Mouse (Mus musculus): ENCODE results near the gene Echdc1.
A peak's percentile ranks its signal among the peaks of the same experiment; 100 is the strongest.

The Echdc1 gene

DNA sequence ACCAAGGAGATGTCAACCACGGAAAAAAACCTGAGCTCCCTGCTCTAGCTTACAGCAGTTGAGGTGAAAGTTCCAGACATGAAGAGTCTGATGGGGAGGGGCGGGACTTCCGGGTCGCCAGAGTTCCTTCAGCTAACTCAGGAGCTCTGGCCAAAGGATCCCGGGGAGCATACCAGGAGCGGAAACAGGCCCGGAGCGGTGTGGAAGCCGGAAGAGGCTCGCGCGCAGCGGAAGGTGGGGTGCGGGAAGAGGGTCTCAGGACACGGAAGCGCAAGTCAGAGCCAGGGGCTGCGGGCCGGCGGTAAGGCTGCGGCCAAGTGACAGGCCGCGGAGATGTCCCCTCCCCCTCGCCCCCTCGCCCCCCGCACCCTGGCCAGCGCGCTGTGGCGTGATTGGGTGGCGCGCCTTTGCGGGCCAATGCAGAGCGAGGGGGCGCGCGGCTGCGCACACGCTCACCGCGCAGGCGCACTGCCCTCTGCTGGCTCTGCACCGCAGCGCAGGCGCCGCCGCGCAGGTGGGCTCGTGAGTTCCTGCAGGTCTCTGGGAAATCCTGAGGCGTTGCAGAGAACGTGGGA lies at the start of gene Echdc1:
TSS of gene Echdc1 (plus strand) at position 103 of the 575 bp plus-strand sequence.
- DNase-seq (ENCODE audit: low read depth), result peak; percentile 95

GRCm38 (mm10) chr10:29281736-29282135 lies 31.2 kb upstream of the Echdc1 start:
- DNase-seq (ENCODE audit: low read depth), result peak; percentile 60

GRCm38 (mm10) chr10:29285757-29286156 lies 27.2 kb upstream of the Echdc1 start:
- DNase-seq (ENCODE audit: low read depth), result no peak

DNA sequence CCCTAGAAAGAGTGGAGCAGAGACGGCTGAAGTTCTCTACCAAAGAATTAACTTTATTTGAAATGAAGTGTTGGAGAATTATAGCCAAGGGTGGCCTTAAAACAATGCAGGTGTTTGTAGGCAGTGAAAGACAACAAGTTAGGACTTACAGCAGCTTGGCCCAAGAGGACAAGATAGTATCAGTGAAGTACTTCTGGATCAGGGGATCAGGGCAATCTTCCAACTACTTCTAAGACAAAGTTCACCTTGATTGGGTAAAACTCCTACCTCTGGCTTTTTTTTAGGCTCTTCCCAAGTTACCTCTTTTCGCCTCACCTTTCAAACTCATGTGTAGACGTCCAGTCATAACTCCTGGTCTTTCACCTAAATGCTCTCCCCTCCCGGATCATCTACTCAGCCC lies 10.7 kb upstream of the Echdc1 start:
- no peak for DNase-seq (ENCODE audit: low read depth)

- DNase-seq (ENCODE audit: low read depth), result no peak
Measured at GRCm38 (mm10) chr10:29311480-29312219, 1.3 kb upstream of the Echdc1 start.

GRCm38 (mm10) chr10:29313905-29314304 lies 939 bp downstream of the Echdc1 start:
- DNase-seq (ENCODE audit: low read depth), result peak; percentile 17

DNA sequence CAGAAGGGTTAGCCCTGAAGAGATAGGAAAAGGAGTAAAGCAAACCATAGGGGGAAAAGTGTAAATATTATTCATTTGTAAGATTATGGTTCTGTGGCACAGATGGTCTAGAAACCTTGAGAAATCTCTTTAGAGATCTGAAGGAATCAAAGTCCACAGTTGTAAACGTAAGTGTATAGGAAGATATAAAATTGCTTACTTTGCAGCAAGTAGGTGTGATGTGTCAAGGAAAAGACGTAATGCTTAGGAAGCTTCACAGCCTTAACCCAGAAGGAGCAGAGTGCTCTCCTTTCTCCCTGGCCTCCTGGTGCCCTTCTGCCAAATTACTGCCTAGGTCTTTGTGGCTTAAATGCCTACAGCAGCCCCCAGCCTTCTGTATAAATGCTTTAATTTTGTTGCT lies 11.9 kb downstream of the Echdc1 start:
- DNase-seq (ENCODE audit: low read depth), result no peak

DNA sequence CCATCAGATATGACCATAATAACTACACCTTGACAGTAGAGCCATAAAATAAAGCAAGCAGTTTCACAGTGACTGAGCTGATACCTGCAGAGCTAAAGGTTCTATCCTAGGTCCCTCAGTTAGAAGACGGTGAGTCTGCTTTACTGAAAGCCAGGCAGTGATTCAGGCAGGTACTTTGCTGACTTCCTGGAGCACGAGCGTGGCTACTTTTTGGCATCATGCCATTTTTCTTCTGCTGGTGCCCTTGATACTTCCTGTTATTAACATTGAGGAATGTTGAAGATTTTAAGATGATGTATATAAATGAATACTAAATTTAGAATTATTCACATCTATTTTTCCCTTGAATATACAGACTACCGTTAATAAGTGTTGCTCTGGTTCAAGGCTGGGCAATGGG lies 20.9 kb downstream of the Echdc1 start:
- no peak for DNase-seq (ENCODE audit: low read depth)

DNA sequence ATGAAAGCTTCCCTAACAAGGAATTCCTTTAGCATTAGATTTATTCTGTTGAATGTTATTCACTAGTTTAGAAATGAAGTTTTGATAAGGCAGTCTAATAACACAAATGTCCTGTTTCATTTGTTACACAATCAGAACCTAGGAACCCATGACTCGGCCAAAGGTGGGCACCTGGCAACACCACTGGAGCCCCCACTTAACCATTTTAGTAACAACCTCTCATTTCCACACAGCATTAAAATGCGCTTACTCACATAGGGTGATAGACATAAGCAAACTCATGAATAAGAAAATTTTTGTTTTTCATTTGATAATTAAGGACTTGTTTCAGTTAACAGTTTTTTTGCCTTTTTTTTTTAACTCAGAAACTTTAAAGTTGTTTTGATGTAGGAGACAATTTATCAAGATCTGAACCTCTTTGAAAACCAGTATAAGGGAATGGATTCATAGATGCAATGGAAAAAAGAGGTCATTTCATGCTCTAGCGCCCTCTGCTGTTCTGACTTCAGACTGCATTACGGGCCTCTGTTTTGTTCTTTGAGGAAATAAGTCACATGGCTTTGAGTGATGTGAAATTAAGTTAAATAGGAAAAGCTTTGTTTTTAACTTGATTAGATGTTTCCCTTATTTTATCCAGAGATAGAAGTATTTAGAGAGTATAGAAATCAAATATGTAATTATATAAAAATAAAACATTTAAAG lies 25.5 kb downstream of the Echdc1 start:
- DNase-seq (ENCODE audit: low read depth), result peak; percentile 89

DNA sequence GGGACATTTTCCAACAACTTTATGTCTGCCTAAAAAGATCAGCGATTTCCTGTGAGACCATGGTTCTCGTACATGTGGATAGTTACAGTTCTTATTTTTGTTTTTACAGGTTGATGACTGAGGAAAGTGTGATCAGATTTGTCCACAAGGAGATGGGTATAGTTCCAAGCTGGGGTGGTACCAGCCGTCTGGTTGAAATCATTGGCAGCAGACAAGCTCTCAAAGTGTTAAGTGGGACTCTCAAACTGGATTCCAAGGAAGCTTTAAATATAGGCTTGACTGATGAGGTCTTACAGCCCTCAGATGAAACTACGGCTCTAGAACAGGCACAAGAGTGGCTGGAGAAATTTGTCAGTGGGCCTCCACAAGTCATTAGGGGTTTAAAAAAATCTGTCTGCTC lies 31.3 kb downstream of the Echdc1 start:
- DNase-seq (ENCODE audit: low read depth), result no peak

DNA sequence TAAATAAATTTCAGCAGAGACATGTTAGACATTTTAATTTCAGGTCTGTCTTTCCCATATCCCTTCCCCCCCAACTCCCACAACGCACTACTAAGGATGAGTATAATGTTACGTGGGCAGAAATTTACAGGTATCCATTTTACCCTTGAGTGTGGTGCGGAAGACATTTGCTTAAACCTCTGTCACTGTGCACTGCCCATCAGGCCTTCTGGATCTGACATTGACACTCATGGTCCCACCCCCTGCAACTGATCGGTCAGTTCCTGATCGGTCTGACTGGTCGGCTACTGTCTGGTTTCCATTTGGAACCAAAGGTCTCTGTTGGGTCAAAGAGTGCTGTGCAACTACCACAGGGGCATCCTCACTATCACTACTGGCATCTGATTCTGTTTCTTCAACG lies 33.7 kb downstream of the Echdc1 start:
- no peak for DNase-seq (ENCODE audit: low read depth)

- DNase-seq (ENCODE audit: low read depth), result no peak
Measured at GRCm38 (mm10) chr10:29351420-29351819, 38.5 kb downstream of the Echdc1 start.

DNA sequence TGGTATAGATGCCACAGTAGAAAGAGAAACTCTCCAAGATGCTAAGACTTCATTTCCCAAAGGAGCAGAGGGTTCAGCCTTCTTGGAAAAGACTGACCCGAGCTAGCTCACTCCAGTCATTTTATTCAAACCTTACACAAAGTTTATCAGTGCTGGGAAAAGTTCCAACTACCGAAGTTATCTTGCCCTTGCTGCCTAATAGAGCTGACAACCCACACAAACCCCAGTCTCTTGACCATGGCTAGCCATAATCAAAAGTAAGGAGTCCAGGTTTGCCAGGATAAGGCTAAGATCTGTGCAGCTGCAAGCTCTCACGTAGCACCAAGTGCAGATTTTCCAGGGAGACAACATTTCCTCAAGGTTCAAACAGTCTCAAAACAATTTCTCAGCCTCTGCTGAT lies 39.6 kb downstream of the Echdc1 start:
- DNase-seq (ENCODE audit: low read depth), result no peak

DNA sequence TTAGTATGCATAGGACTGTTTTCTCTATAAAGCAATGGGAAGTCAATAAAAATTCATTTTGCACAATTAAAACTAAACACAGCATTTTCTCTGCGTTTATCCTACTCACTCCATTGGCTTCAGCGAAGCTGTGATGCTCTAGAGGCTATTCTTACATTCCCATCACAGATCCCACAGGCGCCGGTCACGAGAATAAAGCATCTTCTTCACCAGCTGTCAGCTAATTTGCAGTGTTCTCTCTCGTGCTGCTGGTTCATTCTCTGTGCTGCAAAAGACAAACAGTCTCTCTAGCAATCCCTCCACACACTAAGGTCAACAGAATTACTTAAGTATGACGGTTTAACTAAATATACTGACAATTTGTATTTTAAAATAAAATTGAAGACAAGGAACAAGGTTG lies 41.2 kb downstream of the Echdc1 start:
- no peak for DNase-seq (ENCODE audit: low read depth)

- DNase-seq (ENCODE audit: low read depth), result peak; percentile 27
Measured at GRCm38 (mm10) chr10:29361095-29361463, 48.1 kb downstream of the Echdc1 start.

DNA sequence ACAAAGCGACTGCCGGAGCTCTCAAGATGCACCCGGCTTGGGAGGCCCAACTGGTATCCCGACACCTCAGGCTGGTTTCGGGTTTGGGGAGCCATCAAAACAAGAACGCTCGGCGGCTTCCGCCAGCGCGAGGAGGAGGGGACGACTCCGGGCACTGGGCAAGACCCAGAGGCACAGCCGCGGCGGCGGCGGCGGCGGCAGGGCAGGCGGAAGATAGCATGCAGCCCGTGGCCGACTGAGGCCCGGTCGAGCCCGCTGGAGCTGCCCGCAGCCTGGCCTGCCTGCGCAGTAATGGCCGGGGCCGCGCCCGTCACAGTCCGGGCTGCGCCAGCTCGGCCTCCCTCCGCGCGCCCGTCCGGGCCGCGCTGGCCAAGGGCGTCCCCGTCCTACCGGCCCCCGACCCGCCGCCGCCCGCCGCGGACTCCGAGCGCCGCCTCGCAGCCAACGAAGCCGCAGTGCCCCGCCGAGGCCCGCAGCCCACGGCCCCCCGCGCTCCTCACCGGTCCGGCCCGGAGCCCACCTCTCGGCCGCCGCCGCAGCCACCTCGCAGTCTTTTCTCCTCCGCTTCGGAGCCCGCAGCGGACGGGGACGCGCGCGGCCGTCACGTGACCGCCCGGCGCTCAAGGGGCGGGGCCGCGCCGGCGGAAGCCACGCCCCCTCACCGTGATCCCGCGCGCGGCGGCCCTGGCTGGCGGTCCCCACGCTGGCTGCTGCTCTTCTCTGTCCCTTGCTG lies 48.7 kb downstream of the Echdc1 start:
- peak; percentile 93 for DNase-seq (ENCODE audit: low read depth)

GRCm38 (mm10) chr10:29362197-29362900 lies 49.4 kb downstream of the Echdc1 start, which contains the start of gene Rnf146:
Rnf146 (minus strand) TSS chr10:29362442.
- DNase-seq (ENCODE audit: low read depth), result peak; percentile 9

GRCm38 (mm10) chr10:29374065-29374464 lies 61.1 kb downstream of the Echdc1 start:
- no peak for DNase-seq (ENCODE audit: low read depth)

GRCm38 (mm10) chr10:29381558-29381957 lies 68.6 kb downstream of the Echdc1 start:
- DNase-seq (ENCODE audit: low read depth), result no peak

DNA sequence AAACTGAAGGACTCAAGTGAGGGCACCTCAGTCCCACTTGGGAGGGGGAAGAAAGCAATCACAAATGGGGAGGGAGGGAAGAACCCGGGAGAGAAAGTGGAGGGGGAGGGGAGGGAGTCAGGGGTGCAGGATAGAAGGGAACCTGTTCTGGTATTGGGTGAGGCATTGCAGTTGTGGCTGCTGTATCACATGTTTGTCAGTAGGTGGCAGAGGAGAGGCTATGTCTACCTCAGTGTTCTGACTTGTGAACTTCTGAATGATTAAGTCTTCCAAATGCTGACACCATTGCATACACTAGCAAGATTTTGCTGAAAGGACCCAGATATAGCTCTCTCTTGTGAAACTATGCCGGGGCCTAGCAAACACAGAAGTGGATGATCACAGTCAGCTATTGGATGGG lies 81.9 kb downstream of the Echdc1 start:
- peak; percentile 25 for DNase-seq (ENCODE audit: low read depth)
